Mouse (Mus musculus) natural killer cell, adult 2 months (primary cell): ENCODE measurements around the gene Ddx11.
"Not testable (repeated sequence)": the region's sequence is repeated elsewhere in the genome, so short reads cannot be mapped to it uniquely, and the experiment has no call there.

Experiments
- DNase-seq, 2 experiments: peaks; one replicate each; pipeline ENCODE4 v3.0.0; 2022; ENCODE audit warnings: low spot score in 2 of 2

The Ddx11 gene

DNA sequence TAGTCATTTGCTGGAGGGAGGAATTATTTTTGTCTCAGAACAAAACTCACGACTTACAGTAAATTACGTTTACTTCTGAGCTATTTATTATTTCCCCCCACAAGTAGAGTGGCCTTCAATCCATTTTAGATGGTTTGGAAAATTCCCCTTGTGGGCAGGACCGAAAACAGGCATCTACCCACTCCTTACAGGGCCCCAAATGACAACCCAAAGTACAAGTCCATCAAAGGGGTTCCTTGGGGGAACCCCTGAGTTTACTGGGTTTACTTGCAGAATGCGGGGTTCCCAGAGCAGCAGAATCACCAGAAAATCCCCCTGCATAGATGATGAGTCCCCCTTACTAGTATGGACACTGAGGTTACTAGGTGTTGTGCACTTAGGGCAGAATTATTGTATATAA is 11.2 kb upstream of the Ddx11 start:
- DNase-seq: no peak

- DNase-seq: no peak
Observed at GRCm38 (mm10) chr17:66118991-66119390, 4.3 kb upstream of the Ddx11 start.

- no peak for DNase-seq
Observed at GRCm38 (mm10) chr17:66120701-66121100, 2.6 kb upstream of the Ddx11 start.

- no peak for DNase-seq
Observed at GRCm38 (mm10) chr17:66123816-66124610, 693 bp downstream of the Ddx11 start.

DNA sequence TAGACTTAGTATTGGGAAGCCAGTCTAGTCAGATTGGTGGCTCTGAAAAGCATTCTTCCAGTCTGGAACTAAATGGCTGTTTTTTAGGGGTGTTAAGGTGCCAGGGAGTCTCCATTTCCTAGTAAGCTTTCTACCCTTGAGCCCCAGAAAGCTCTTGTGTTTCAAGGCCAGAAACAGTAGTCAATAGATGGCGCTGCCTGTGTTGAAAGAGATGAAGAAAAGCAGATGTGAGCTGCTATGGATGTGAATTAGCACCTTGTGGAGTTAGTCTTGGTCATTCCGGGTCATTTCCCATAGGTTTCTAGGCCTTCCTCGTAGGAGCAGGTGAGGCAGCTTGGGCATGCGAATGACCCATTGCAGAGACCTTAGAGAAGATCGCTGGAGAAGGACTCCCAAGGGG is 1.9 kb downstream of the Ddx11 start:
- DNase-seq: no peak

DNA sequence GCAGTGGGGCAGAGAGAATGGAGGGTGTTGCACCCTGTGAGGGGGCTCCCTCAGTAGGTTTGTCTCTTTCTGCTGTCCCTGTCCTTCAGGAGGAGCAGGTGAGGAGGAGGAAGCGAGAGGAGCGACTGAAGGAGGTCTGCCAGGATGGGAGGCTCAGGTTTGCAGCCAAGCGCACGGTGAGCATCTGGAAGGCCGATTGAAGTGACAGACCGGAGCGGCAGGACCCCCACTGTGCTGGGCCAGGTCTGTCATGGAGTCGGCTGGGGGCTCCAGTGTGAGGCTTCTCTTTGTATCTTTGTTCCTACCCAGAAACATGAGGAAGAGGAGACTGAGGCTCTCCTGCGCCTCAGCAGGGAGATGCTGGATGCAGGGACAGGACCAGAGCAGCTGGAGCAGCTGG is 7.1 kb downstream of the Ddx11 start:
- DNase-seq: no peak

GRCm38 (mm10) chr17:66131212-66131611 is 7.9 kb downstream of the Ddx11 start:
- DNase-seq: peak in 1 of 2 experiments; percentile 9

DNA sequence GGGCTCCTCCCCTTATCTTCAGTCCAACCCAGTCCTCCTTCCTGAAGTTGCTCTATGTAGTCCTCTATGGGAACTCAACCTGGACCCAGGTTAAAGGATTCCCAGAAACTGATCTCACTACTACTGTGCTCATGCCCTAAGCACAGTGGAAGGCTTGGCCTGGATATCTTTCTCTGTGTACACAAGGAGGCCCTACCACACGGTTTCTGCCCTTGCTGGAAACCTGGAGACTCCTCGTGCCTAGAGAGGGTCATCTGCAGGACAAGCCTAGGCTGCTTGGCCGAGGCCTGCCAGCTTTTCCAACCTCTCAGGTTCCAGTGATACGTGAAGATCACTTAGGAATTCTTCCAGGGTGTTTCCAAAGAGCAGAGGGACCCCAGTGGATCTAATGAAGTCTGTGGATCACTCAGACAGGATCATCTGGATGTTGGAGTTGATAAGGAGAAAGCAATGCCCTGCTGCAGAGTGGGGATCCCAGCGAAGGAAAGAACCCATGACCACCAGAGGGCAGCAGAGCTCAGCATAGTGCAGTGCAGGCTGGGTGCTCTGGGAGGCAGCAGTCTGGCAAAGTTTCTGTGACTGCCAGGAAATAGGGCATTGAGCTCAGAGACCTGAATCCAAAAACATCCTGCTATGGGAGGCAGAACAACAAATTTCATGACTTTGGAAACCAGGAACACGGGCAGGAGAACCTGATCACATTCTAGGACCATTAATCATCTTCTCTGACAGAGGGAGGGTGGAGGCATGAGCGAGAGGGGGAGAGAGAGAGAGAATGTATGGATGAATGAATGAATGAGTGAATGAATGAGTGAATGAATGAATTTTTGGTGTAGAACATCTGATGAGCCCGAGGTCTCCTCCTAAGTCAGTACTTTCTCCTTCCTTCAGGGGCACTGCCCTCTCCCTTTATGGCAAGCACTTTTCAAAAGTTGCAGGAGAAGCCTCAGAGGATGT is 29.7 kb downstream of the Ddx11 start:
- not testable (repeated sequence) for DNase-seq

GRCm38 (mm10) chr17:66153735-66154423 is 30.6 kb downstream of the Ddx11 start:
- not testable (repeated sequence) for DNase-seq

- no peak for DNase-seq
Observed at GRCm38 (mm10) chr17:66154876-66155275, 31.6 kb downstream of the Ddx11 start.

- no peak for DNase-seq
Observed at GRCm38 (mm10) chr17:66158271-66158670, 35.0 kb downstream of the Ddx11 start.

DNA sequence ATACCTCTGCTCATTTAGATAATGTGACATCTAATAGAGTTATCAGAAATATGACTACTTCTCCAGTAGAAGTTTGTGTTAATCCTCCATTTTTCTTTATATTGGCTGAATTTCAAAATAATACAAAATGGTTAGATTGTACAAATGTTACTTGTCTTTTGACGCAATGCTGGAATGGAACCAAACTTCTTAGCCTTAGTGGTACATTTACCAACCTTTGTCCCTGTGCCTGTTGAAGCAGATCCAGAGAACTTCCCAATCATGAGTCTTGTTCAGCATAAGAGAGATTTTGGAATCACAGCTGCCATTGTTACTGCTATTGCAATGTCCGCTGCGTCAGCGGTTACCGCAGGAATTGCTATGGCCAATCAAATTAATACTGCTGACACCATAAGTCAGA is 43.8 kb downstream of the Ddx11 start:
- DNase-seq: not testable (repeated sequence)

- DNase-seq: not testable (repeated sequence)
Observed at GRCm38 (mm10) chr17:66170971-66171370, 47.7 kb downstream of the Ddx11 start.

DNA sequence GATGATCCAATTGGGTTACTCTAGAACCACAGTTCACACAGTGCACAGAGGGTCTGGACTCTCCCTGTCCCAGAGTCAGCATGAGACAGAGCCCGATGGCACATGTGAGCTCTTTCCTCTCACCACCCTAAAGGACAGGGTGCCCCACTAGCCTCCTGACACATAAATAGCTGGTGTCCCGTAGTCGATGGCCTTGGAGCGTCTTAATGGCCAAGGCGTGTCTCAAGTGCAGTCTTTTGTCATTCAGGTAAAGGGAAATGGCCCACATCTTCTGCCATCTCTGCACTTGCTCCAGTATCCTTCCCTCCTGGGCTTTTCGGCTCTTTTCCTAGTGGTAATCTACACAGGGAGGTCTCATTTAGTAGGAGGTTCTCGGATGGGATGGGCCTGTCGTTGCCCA is 67.3 kb downstream of the Ddx11 start:
- DNase-seq: no peak

DNA sequence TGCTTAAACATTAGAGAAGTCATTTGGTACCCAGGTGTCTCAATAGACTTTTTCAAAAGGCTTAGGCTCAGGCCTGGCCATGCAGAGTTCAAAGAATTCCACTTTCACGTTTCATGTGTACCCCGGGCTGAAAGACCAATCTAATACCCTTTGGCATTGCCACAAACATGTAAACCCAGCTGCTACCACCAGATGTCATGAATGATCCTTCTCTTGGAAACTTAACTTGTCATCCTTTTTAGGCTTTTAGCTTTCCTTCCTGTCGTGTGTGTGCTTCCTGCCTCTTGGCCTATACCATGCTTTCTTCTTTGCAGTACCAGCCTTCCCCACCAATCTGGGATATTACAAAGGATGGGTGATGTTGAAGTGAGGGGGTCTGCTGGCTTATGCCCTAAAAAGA is 73.7 kb downstream of the Ddx11 start:
- DNase-seq: no peak
